Mouse (Mus musculus): ENCODE data around the gene Rbl2.

Gene Rbl2

DNA sequence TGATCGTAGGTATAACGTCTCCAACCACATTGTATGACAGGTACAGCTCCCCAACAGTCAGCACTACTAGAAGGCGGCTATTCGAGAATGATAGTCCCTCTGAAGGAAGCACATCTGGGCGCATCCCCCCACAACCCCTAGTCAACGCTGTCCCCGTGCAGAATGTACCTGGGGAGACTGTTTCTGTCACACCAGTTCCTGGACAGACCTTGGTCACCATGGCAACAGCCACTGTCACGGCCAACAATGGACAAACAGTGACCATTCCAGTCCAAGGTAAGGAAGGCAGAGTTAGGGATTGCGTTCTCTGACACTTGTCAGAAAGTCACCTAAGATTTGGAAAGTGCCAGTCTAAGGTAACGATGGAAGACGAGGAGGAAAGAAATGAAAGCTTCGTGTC, 36.4 kb downstream of the Rbl2 start:
- no peak for DNase-seq (ENCODE audit: low spot score)

DNA sequence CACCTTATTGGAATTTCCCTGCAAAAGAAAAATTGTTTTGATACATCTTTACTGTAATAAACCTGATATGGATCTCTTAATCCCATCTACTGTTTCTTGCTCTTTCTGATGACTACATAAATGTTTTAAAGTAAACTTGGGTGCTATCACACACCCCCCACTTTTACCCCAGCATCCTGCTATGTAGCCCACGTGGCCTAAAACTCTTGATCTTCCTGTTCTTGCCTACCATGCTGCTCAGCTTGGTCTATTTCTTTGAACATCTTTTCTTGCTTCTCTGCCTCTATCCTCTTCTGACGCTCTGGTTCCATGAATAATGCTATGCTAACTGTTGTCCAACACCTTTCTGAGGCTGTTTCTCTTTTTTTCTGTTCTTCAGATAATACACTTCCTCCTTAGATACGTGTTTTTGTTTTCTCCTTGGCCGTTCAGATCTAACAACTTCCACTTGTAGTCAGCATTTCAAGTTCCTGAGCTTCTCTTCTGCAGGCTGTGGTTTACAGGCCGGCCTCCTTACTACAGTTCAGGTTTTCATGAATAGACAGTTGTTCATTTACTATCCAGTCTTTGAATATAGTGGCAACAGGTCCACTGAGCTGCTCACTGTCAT, 42.1 kb downstream of the Rbl2 start:
- DNase-seq (ENCODE audit: low spot score) = no peak

DNA sequence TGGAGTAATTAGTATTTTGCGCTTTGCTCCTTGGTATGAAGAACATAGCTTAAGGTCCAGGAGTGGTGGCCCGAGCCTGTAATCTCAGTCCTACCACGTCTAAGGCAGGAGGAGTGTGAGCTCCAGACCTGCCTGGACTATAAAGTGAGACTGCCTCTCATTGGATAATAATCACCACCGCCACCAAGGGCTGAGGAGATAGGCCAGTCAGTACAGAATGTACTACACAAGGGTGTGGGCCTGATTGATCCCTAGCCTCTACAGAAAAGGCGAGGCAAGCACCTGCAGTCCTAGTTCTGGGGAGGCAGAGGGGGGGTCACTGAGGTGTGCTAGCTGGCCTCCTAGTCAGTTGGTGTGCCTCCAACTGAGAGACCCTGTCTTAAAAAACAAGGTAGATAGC, 44.6 kb downstream of the Rbl2 start:
- no peak for DNase-seq (ENCODE audit: low spot score)

- no peak for DNase-seq (ENCODE audit: low spot score)
Measured at GRCm38 (mm10) chr8:91114910-91115309, 45.1 kb downstream of the Rbl2 start.

DNA sequence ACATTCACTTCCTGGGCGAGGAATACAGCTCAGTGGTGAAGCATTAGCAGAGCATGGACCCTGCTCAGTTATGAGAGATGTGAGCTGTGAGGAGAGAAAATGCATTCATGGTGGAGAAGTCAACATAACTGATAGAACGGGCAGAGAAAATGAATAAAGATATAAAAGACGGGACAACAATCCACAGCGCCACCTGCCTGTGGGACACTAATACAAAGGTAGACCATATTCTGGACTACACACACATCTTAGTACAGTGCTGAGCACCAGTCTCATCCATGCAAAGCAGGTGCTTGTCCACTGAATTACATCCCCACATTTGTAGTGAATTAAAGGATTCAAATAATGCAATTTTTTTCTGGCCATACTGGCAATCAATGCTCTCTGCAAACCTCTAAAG, 47.7 kb downstream of the Rbl2 start:
- DNase-seq (ENCODE audit: low spot score) = peak; percentile 30

- DNase-seq (ENCODE audit: low spot score) = no peak
Measured at GRCm38 (mm10) chr8:91118131-91118530, 48.3 kb downstream of the Rbl2 start.

GRCm38 (mm10) chr8:91124315-91124714, 54.5 kb downstream of the Rbl2 start:
- DNase-seq (ENCODE audit: low spot score) = no peak

DNA sequence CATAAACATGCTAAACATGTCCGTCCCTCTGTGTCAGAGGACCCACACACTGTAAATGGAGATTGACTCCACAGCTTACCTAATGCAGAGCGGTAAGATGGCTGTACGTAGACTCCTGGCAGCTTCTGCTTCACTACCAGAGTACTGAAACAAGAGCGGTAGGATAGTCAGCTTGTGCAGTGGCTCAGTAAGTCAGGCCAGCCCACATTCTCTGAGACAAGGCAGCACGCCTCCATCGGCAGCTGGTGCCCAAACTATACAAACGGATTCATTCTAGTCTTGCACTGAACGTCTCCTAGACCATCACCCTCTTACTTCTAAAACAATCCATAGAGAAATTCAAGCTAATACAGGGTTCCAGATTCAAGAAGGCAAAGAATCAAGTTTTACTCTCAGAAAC, 56.9 kb downstream of the Rbl2 start:
- DNase-seq (ENCODE audit: low spot score) = no peak

DNA sequence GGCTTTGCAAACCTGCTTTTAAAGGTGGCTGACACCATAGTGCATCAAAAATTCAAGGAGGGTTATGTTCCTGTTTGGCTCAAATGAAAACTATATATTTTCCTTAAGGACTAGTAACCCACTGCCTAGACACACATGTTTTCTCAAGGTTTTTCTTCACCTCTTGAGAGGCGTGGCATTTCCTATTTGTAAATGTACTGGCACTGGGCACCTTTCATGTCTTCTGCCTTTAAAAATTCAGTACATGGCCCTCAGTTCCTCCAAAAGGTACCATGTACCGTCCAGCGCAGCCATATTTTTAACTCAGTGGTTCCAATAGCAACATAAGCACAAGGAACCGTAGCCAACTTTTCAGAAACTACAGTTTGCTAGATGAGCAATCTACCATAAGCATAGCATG, 62.9 kb downstream of the Rbl2 start:
- DNase-seq (ENCODE audit: low spot score) = no peak

DNA sequence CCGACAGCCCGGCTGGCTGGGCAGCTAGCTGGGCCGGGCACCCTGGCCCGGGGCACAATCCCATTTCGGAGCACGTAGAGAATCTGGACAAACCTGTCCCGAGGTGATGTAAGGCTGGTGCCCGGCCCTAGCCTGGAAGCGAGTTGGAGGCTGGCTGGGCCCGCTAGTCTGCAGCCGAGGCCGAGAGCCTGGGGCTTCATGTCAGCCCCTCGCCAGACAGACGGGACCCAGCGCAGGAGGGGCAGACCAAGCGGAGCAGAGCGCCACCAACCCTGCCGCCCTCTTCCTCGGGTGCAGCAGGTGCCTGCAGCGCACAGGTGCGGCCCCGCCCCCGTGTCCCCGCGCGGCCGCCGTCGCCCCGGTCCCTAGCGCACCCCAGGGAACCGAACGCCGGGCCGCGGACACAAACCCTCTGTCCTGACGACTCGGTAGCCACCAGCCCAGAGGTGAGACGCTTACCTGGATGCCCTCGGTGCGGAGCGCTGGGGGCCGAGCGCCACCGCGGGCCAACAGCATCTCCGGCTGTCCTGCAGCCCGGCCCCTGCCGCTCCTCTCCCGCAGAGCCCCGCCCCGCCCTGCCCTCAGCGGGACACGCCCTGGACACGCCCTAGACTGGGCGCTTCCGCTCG, 63.7 kb downstream of the Rbl2 start:
- DNase-seq (ENCODE audit: low spot score) = no peak

DNA sequence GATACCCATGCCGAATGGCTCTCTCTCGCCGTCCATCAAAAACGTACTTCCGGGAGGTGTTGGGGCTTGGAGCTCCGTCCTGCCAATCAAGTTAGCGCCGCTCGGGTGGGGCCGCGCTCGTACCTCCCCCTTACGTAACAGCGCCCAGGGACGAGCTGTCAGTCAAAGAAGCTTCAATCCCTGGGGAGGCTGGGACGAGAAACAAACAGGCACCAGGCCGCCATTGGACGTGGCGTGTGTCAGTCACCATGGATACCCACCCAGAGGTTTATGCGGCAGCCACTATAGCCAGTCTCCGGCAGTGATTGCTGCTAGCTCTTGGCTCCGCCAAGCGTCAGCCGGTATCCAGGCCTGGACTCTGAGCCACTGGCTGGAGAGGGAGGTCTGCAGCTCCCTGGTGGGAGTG, 64.2 kb downstream of the Rbl2 start:
- peak; percentile 97 for DNase-seq (ENCODE audit: low spot score)

DNA sequence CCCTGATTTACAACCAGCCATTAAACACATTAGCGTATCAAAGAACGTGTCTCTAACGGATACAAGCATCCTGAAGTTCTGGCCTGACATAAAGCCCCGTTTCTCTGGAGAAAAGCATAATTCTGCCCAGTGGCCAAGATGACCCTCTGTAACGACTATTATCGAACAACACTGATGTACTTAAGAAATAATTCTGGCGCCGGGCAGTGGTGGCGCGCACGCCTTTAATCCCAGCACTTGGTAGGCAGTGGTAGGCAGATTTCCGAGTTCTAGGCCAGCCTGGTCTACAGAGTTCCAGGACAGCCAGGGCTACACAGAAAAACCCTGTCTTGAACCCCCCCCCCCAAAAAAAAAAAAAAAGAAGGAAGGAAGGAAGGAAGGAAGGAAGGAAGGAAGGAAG, 64.8 kb downstream of the Rbl2 start:
- no peak for DNase-seq (ENCODE audit: low spot score)

DNA sequence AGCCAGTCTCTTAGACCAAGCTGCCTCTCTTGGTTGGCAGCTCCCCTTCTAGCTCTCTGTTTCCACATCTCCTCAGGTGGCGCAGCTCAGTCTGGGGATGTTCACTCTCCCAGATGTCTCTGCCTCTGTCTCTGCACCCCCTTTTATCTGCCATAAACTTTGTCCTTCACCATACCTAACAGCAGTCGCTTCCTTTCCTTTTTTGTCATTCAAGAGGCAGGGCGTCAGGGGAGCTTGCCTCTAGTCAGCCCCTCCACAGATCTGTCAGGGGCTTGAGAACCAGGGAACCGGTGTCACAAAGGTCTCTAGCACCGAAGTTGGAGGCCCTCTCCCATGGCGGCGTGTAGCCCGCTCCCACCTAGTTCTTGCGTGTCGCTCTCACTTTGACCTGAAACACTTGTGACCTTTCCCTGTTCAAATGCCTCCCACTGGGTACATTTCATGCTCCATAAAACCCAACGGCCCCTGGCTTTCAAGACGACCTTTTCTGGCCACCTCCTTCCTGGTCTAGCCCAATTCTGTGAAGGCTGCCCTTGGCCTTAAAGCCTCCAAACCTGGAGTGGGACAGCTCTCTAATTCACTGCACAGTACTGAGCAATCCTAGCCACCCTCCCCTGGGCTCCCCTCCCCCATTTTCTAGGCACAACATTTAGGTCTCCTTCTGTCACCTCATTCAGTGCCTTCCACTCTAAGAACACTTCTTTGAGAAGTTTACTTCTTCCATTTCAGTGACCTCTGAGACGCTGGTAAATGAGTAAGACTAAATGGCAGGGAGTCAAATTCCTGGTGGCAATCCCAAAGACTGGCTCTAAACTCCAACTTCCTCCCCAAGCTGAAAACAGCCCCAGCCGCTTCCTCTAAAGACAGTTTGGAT, 65.7 kb downstream of the Rbl2 start:
- no peak for DNase-seq (ENCODE audit: low spot score)

DNA sequence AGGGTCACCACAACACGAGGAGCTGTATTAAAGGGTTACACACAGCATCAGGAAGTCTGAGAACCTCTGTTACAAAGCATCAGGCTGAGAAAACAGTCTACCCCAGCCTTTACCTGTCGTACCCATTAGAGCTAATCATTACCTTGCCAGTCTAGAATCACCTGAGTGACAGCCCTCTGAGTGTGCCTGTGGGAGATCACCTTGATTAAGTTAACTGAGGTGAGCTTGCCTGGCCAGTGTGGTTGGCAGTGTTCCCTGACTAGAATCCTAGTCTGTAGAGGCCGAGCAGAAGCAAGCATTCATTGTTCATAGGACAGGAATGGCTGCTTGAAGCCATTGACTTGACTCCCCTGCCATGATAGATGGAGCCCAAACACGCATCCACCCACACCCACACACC, 71.0 kb downstream of the Rbl2 start:
- DNase-seq (ENCODE audit: low spot score) = no peak

- DNase-seq (ENCODE audit: low spot score) = peak; percentile 55
Measured at GRCm38 (mm10) chr8:91147715-91148114, 77.9 kb downstream of the Rbl2 start.

DNA sequence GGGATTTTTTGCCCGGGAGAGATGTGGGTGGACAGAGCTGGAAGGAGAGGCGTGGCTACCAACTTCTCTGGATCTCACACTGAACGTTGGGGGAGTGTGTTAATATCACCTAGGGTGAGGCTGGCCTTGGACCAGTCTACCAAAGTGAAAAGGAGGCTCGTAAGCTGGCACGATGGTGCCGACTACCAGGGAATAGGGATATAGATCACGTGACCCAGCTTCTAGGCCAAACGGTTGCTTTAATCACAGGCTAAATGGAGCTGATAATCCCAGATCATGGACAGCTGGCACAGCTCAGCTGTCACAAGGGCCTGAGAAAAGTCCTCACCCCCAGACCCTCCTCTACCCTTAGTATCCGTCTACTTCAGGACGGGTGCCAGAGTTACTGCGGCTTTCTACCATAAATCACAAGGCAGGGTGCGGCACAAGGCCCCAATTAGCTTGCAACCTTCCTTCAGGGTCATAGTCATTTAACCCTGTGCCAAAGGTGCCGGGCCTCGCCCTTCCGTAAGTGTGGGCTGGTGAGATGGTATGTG, 78.9 kb downstream of the Rbl2 start:
- peak; percentile 50 for DNase-seq (ENCODE audit: low spot score)

- no peak for DNase-seq (ENCODE audit: low spot score)
Measured at GRCm38 (mm10) chr8:91149298-91149697, 79.4 kb downstream of the Rbl2 start.

- no peak for DNase-seq (ENCODE audit: low spot score)
Measured at GRCm38 (mm10) chr8:91151531-91151930, 81.7 kb downstream of the Rbl2 start.

DNA sequence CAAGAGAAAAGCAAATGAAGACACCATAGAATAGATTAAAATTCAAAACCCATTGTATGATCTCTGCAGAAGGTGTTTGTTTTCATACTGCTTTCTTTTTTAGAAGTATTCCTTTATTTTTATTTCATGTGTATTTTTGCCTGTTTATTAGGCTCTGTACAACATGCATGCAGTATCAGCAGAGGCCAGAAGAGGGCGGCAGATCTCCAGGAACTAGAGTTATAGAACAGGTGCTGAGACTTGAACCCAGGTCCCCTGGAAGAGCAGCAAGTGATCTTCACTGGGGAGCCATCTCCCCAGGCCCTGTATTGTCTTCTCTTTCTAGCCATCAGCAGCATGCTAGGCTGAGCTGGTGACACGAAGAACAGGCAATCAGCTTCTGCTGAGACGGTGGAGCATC, 84.0 kb downstream of the Rbl2 start:
- DNase-seq (ENCODE audit: low spot score) = no peak

DNA sequence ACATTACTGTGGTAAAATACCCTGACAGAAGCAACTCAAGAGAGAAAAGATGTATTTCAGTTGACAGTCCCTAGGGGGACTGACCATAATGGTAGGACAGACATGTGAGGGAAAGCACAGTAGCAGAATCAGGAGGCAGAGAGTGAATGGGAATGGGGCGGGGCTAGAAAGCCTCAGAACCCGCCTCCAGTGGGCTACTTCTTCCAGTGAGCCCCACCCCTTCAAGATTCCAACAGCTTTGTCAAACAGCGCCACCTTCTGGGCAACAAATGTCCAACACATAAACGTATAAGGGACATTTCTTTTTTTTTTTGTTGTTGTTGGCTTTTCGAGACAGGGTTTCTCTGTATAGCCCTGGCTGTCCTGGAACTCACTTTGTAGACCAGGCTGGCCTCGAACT, 84.7 kb downstream of the Rbl2 start:
- DNase-seq (ENCODE audit: low spot score) = peak; percentile 67

DNA sequence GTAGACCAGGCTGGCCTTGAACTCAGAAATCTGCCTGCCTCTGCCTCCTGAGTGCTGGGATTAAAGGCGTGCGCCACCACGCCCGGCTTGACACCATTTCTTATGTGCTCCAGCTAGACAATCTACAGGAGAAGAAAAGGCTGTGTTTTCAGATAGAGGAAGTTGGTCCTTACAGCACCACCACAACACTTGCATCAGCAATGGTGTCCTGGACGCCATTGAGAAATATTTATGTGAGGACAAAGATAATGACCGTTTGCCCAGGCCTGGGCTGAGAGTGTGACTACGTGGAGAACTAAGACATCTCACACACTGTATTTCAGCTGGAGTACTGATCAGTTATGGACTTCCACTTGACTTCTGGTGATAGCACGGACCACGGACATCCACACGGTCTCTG, 88.8 kb downstream of the Rbl2 start:
- DNase-seq (ENCODE audit: low spot score) = no peak

DNA sequence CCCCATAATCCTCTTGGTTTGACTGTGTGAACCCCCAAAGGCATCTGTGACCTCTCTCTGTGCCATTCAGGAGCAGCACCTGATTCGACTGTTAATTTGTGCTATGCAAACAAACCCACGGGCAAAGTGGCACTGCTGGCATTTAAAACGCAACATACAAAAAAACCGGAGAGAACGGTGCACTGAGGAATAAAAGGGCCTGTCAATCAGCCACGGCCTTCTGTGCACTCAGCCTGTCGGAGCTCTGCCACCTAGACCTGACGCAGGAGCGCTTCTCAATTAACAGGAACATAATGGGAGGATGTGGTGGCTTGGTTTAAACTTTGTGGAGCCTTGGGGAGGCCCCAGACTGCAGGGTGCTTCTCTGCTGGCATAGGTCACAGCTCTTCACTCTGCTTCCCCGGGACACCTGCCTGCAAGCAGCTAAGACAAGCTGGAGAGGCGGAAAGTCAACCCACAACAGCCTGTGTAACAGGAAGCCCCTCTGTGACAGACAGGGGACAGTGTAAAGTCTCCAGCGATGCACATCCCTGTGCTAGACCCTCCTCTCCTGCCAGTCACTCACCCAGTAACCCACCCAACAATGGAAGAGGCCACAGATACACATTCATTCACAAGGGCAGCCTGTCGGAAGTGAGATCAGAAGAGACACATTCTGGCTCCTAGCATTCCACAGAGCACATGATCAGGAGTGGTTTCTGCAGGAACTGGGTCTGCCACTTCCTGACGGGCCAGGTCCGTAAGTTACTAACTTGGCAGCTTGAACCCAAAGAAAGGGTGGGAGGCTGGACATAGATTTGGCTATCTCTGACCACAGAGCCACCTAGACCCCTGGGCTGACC, 90.3 kb downstream of the Rbl2 start:
- no peak for DNase-seq (ENCODE audit: low spot score)

Measured in testis, postnatal 10 days (tissue).